Mouse (Mus musculus) adrenal gland, adult 18-20 months (tissue): Measurements from ENCODE around the gene Ngb. TPM values are rescaled to one million over a fixed set of nuclear protein-coding genes. Genes with fewer than 3 reads are reported as not detected.

ENCODE experiments used
- DNase-seq, 2 experiments: peaks; one replicate each; pipeline ENCODE4 v3.0.0; 2021 to 2022; ENCODE audit warnings: low spot score in 2 of 2
- long read RNA-seq, 2 experiments: library from polyadenylated mRNA; stranded (forward); transcript quantifications; one replicate each; pipeline ENCODE4 v2.0.0; 2021
- total RNA-seq, 2 experiments: library from RNA; stranded (reverse); gene quantifications; 1 replicate in 1 of 2; 2 replicates in 1 of 2; pipeline ENCODE4 v1.2.3; 2021

Ngb gene
- total RNA-seq = 1 to 10 TPM; 3.5 to 4.2 TPM
- long read RNA-seq, experiment 1, partial matches to known transcripts = 0 of 4 reads
- long read RNA-seq, experiment 1, other reads (novel, unspliced or antisense) = 0 of 4 reads
- long read RNA-seq, experiment 2, transcript Ngb-201 (4 exons, 1,616 nt) = major isoform, 7 of 10 reads
- long read RNA-seq, experiment 2, partial matches to known transcripts = 1 of 10 reads
- long read RNA-seq, experiment 2, other reads (novel, unspliced or antisense) = 1 of 10 reads

- no peak for DNase-seq
Observed at GRCm38 (mm10) chr12:87102165-87102631, at the start of gene Ngb. TSS of gene Ngb (minus strand) at chr12:87102539.

GRCm38 (mm10) chr12:87149471-87149870 lies 47.1 kb upstream of the Ngb start:
- DNase-seq = no peak

- no peak for DNase-seq
Observed at GRCm38 (mm10) chr12:87148136-87148535, 45.8 kb upstream of the Ngb start.

GRCm38 (mm10) chr12:87147395-87148089 lies 45.2 kb upstream of the Ngb start, which contains the start of gene Pomt2:
TSS of gene Pomt2 (minus strand) at chr12:87147968.
- DNase-seq = peak; percentile 81 to 84

GRCm38 (mm10) chr12:87146966-87147365 lies 44.6 kb upstream of the Ngb start, which contains the start of gene Gstz1:
TSS of gene Gstz1 (plus strand) at chr12:87147165.
- DNase-seq = peak; percentile 76 to 83

GRCm38 (mm10) chr12:87142156-87142555 lies 39.8 kb upstream of the Ngb start:
- DNase-seq = no peak

- no peak for DNase-seq
Observed at GRCm38 (mm10) chr12:87138768-87139167, 36.4 kb upstream of the Ngb start.

GRCm38 (mm10) chr12:87138342-87138701 lies 36.0 kb upstream of the Ngb start:
- DNase-seq = no peak

- no peak for DNase-seq
Observed at GRCm38 (mm10) chr12:87137439-87138341, 35.4 kb upstream of the Ngb start.

- DNase-seq = no peak
Observed at GRCm38 (mm10) chr12:87132784-87133183, 30.4 kb upstream of the Ngb start.

- no peak for DNase-seq
Observed at GRCm38 (mm10) chr12:87132210-87132609, 29.9 kb upstream of the Ngb start.

GRCm38 (mm10) chr12:87131619-87132018 lies 29.3 kb upstream of the Ngb start:
- peak in 1 of 2 experiments; percentile 36 for DNase-seq

GRCm38 (mm10) chr12:87131181-87131580 lies 28.8 kb upstream of the Ngb start:
- DNase-seq = peak in 1 of 2 experiments; percentile 34

- DNase-seq = no peak
Observed at GRCm38 (mm10) chr12:87130224-87130623, 27.9 kb upstream of the Ngb start.

GRCm38 (mm10) chr12:87127256-87127655 lies 24.9 kb upstream of the Ngb start:
- DNase-seq = no peak

GRCm38 (mm10) chr12:87121918-87122589 lies 19.7 kb upstream of the Ngb start:
- DNase-seq = no peak

GRCm38 (mm10) chr12:87107357-87107977 lies 5.1 kb upstream of the Ngb start:
- no peak for DNase-seq

- no peak for DNase-seq
Observed at GRCm38 (mm10) chr12:87104796-87105195, 2.5 kb upstream of the Ngb start.

- no peak for DNase-seq
Observed at GRCm38 (mm10) chr12:87103471-87103870, 1.1 kb upstream of the Ngb start.

- no peak for DNase-seq
Observed at GRCm38 (mm10) chr12:87100331-87100730, 2.0 kb downstream of the Ngb start.
